Mouse (Mus musculus) effector memory CD4-positive, alpha-beta T cell, adult 7 months (primary cell): ENCODE measurements around the gene C8b. TPM values are rescaled to one million over a fixed set of nuclear protein-coding genes. Genes with fewer than 3 reads are reported as not detected.

Experiments used
- polyA plus RNA-seq: library from polyadenylated mRNA; unstranded; fragments of 100-300 nt; shearing (Covaris generic); gene quantifications from one replicate; pipeline ENCODE4 v1.2.1, GENCODE M21; 2017

Gene C8b
- polyA plus RNA-seq: not detected

GRCm38 (mm10) chr4:104766065-104766464 is at the start of gene C8b:
TSS of gene C8b (plus strand) at chr4:104766317.

Other genes starting within 250 kb of the C8b start
- gene Gm17662, start 91.0 kb downstream of the C8b start, polyA plus RNA-seq: not detected
- gene C8a, start 110.1 kb downstream of the C8b start, polyA plus RNA-seq: not detected
- not detected for gene Fyb2, start 147.1 kb downstream of the C8b start, polyA plus RNA-seq